Mouse (Mus musculus) NIH3T3 (cell line): ENCODE data around the gene Olfr826.
"Not testable (repeated sequence)": the region's sequence is repeated elsewhere in the genome, so short reads cannot be mapped to it uniquely, and the experiment has no call there.

Experiments
- DNase-seq: peaks from one replicate; pipeline ENCODE4 v3.0.0-alpha.2; 2012; ENCODE audit warnings: low read depth

Gene Olfr826

GRCm38 (mm10) chr10:130184086-130184485 lies at the start of gene Olfr826:
Gene Olfr826 (minus strand): TSS chr10:130184186.
- DNase-seq: no peak

- DNase-seq: no peak
These were observed 48.1 kb upstream of the Olfr826 start for GRCm38 (mm10) chr10:130232117-130232516.

- peak; percentile 7 for DNase-seq
These were observed 45.6 kb upstream of the Olfr826 start for GRCm38 (mm10) chr10:130229584-130229983.

- DNase-seq: peak; percentile 82
These were observed 44.3 kb upstream of the Olfr826 start for GRCm38 (mm10) chr10:130228246-130228645.

GRCm38 (mm10) chr10:130225034-130225433 lies 41.0 kb upstream of the Olfr826 start:
- DNase-seq: no peak

GRCm38 (mm10) chr10:130214303-130214702 lies 30.3 kb upstream of the Olfr826 start, which contains the start of gene Olfr827:
Gene Olfr827 (minus strand): TSS chr10:130214403.
- DNase-seq: no peak

GRCm38 (mm10) chr10:130166666-130167065 lies 17.3 kb downstream of the Olfr826 start, which contains the start of gene Olfr825:
Gene Olfr825 (minus strand): TSS chr10:130166766.
- DNase-seq: no peak

GRCm38 (mm10) chr10:130165196-130165595 lies 18.8 kb downstream of the Olfr826 start:
- DNase-seq: no peak

- DNase-seq: no peak
These were observed 39.9 kb downstream of the Olfr826 start for GRCm38 (mm10) chr10:130144121-130144520.

- DNase-seq: not testable (repeated sequence)
These were observed 41.5 kb downstream of the Olfr826 start for GRCm38 (mm10) chr10:130142481-130142880.

GRCm38 (mm10) chr10:130134811-130135210 lies 49.2 kb downstream of the Olfr826 start:
- DNase-seq: no peak

GRCm38 (mm10) chr10:130129900-130130299 lies 54.1 kb downstream of the Olfr826 start, which contains the start of gene Olfr824:
Gene Olfr824 (minus strand): TSS chr10:130130000.
- not testable (repeated sequence) for DNase-seq
